Mouse (Mus musculus) limb, embryonic 13.5 days (tissue): ENCODE measurements around the gene Jmy. TPM values are rescaled to one million over a fixed set of nuclear protein-coding genes. Genes with fewer than 3 reads are reported as not detected.
"Not testable (repeated sequence)": the region's sequence is repeated elsewhere in the genome, so short reads cannot be mapped to it uniquely, and the experiment has no call there.

Experiments
- ATAC-seq: fragments of 200-750 bp; cut with Nextera tagmentation; 2 replicates; pipeline ENCODE4 v1.8.0; 2017; ENCODE audit warnings: low read depth, moderate number of reproducible peaks, moderate TSS enrichment; ENCODE audit not compliant: low FRiP score
- H3K27ac ChIP-seq: fragments of 300-500 bp; sonication (generic); 2 replicates; pipeline ENCODE4 v1.5.1; 2015; ENCODE audit warnings: inconsistent platforms, mild to moderate bottlenecking, moderate library complexity
- H3K27me3 ChIP-seq: fragments of 300-500 bp; sonication (generic); 2 replicates; pipeline ENCODE4 v1.6.1; 2015; ENCODE audit warnings: mild to moderate bottlenecking, inconsistent platforms
- H3K36me3 ChIP-seq: fragments of 300-500 bp; sonication (generic); 2 replicates; pipeline ENCODE4 v1.6.1; 2015; ENCODE audit warnings: inconsistent platforms, mild to moderate bottlenecking, moderate library complexity
- H3K4me1 ChIP-seq: fragments of 300-500 bp; sonication (generic); 2 replicates; pipeline ENCODE4 v1.6.1; 2015; ENCODE audit warnings: inconsistent platforms
- H3K4me2 ChIP-seq: fragments of 300-500 bp; sonication (generic); replicated peaks from 2 replicates; pipeline ENCODE4 v1.6.1; 2015; ENCODE audit warnings: inconsistent platforms, mild to moderate bottlenecking, moderate library complexity
- H3K4me3 ChIP-seq: fragments of 300-500 bp; sonication (generic); 2 replicates; pipeline ENCODE4 v1.5.1; 2015; ENCODE audit warnings: moderate library complexity, mild to moderate bottlenecking, inconsistent platforms
- H3K9ac ChIP-seq: fragments of 300-500 bp; sonication (generic); 2 replicates; pipeline ENCODE4 v1.6.1; 2015; ENCODE audit warnings: mild to moderate bottlenecking, inconsistent platforms
- H3K9me3 ChIP-seq: fragments of 300-500 bp; sonication (generic); 2 replicates; pipeline ENCODE4 v1.6.1; 2016; ENCODE audit warnings: inconsistent platforms
- WGBS: fragments of 180-500 bp; shearing (Covaris S2); methylation state at CpG from one replicate; pipeline ENCODE4 v1.1.7; 2015; 5-methylcytosine and 5-hydroxymethylcytosine counted together
- polyA plus RNA-seq: library from polyadenylated mRNA; unstranded; fragments of >200 nt; fragmentation: Nextera tagmentation; extraction: Ambion mirVana; gene quantifications from 2 replicates; pipeline ENCODE4 v1.2.1, GENCODE M21; 2015

The Jmy gene
- polyA plus RNA-seq = 4.1 and 4.7 TPM in 2 replicates

DNA sequence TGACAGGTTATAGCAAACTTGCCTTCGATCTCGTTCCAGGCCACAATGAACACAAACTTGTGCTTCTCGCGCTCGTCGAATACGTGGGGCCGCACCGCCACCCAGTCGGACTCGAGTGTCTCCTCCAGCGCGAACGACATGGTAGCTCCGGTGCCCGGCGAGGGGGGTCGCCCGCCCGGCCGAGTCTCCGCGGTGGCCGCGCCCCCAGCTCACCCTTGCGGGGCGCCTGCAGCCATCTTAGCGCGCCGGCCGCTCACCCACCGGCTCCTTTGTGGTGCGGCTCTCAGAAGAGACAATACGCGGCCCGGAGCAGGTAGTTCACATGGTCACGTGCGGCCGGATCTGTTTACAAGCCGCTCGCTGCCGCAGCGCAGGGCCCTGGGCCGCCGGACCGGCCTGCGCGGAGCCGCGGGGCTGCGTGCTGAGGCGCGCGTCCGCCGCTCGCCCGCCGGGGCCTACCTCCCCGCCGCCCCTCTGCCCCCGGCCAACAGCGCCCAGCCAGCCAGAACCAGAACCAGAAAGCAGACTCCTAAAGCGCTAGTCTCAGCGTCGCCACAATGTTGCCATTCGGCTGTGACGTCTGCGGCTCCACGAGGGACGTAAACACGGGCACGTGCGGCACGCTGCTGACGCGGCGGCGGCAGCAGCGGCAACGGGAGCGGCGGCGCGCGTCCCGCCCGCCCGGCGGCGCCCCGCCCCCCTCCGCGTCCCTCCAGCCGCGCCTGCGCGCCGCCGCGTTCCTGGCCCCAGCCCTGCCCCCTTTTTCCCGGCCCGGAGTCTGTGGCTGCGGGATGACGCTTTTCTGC is at the start of gene Jmy:
TSS of gene Jmy (minus strand) at position 642 of the 806 bp plus-strand sequence.
- Histone ChIP-seq H3K4me3 (peak within 1 kb of the TSS; percentile 98), H3K9ac (peak within 1 kb of the TSS; percentile 97), H3K9me3 (no peaks in the 10 kb centered on the region), H3K27ac (peak within 1 kb of the TSS; percentile 93), H3K4me2 (peak within 1 kb of the TSS; percentile 87), H3K36me3 (peaks cover 3% of the 10 kb centered on the region), H3K4me1 (peaks cover 23% of the 10 kb centered on the region), H3K27me3 (no peaks in the 10 kb centered on the region)
- WGBS = under 1% methylated on average over 100 of the region's 105 CpGs
- peak; percentile 90 for ATAC-seq

- Histone ChIP-seq H3K36me3 (no peaks in the 10 kb centered on the region), H3K9me3 (no peaks in the 10 kb centered on the region), H3K27me3 (no peaks in the 10 kb centered on the region), H3K4me1 (no peaks in the 10 kb centered on the region), H3K4me2 (no peak overlapping the region), H3K27ac (no peak overlapping the region), H3K4me3 (no peak overlapping the region), H3K9ac (no peak overlapping the region)
- WGBS = 63% methylated on average over 5 of the region's 5 CpGs
- ATAC-seq = no peak
Measured at GRCm38 (mm10) chr13:93547641-93548040, 48.0 kb upstream of the Jmy start.

- H3K36me3 ChIP-seq = no peaks in the 10 kb centered on the region
- H3K27me3 ChIP-seq = no peaks in the 10 kb centered on the region
- H3K4me1 ChIP-seq = no peaks in the 10 kb centered on the region
- H3K9ac ChIP-seq = no peak overlapping the region
- 31% methylated on average over 1 of the region's 1 CpGs for WGBS
- no peaks in the 10 kb centered on the region for H3K9me3 ChIP-seq
- no peak overlapping the region for H3K27ac ChIP-seq
- no peak for ATAC-seq
- H3K4me3 ChIP-seq = no peak overlapping the region
- no peak overlapping the region for H3K4me2 ChIP-seq
Measured at GRCm38 (mm10) chr13:93546011-93546410, 46.4 kb upstream of the Jmy start.

DNA sequence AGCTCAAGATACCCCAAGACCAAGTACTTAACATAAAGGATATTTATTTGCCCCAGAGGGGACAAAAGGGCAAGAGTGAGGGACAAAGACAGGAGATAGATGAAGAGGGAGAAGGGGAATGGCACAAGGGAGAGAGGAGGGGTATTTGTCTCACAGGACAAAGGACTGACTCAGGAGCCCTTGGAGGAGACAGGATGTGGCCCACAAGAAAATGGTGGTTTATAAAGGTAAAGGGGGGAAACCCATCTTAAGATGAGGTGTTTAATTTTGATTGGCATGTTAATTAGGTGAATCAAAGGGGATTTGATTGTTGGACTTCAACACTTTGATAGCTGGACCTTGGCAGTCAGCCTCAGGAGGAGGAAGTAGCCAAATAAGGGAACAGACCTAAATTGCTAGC is 44.7 kb upstream of the Jmy start:
- no peaks in the 10 kb centered on the region for H3K36me3 ChIP-seq
- no peak for ATAC-seq
- no peaks in the 10 kb centered on the region for H3K9me3 ChIP-seq
- H3K4me3 ChIP-seq = no peak overlapping the region
- no peak overlapping the region for H3K27ac ChIP-seq
- no peak overlapping the region for H3K9ac ChIP-seq
- H3K4me2 ChIP-seq = no peak overlapping the region
- no peaks in the 10 kb centered on the region for H3K4me1 ChIP-seq
- H3K27me3 ChIP-seq = no peaks in the 10 kb centered on the region

DNA sequence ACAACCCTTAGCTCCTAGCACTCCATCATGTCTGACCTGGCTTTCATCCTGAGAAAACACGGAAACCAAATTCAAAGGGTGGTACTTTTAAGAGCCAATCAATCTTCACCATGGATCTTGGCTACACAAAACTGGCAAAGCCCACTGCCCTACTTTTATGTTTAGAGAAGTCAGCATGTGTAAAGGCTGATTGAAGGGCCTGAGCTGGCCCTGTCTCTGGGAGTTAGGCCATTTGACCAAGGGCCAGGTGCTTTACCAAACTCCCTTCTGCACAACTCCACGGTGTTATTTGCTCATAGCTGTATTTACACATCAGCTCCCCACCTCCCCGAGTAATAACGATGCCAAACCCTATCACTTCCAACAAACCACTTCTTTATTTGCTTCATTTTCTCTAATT is 39.7 kb upstream of the Jmy start:
- Histone ChIP-seq H3K9me3 (no peaks in the 10 kb centered on the region), H3K27me3 (no peaks in the 10 kb centered on the region), H3K36me3 (no peaks in the 10 kb centered on the region), H3K27ac (no peak overlapping the region), H3K9ac (no peak overlapping the region), H3K4me3 (no peak overlapping the region), H3K4me1 (no peaks in the 10 kb centered on the region), H3K4me2 (no peak overlapping the region)
- no peak for ATAC-seq
- 72% methylated on average over 4 of the region's 4 CpGs for WGBS

- H3K9me3 ChIP-seq = no peaks in the 10 kb centered on the region
- peak overlapping the region; percentile 48; the same call in 1 of the 2 replicates for H3K27ac ChIP-seq
- no peaks in the 10 kb centered on the region for H3K27me3 ChIP-seq
- 22% methylated on average over 2 of the region's 2 CpGs for WGBS
- H3K4me2 ChIP-seq = no peak overlapping the region
- peaks cover 33% of the 10 kb centered on the region for H3K4me1 ChIP-seq
- H3K4me3 ChIP-seq = no peak overlapping the region
- no peak overlapping the region for H3K9ac ChIP-seq
- peak; percentile 74 for ATAC-seq
- H3K36me3 ChIP-seq = no peaks in the 10 kb centered on the region
Measured at GRCm38 (mm10) chr13:93518753-93519319, 19.2 kb upstream of the Jmy start.

GRCm38 (mm10) chr13:93517223-93517622 is 17.6 kb upstream of the Jmy start:
- no peak overlapping the region; the same call in 1 of the 2 replicates for H3K27ac ChIP-seq
- H3K9ac ChIP-seq = no peak overlapping the region
- H3K4me1 ChIP-seq = peaks cover 28% of the 10 kb centered on the region
- H3K9me3 ChIP-seq = no peaks in the 10 kb centered on the region
- H3K4me3 ChIP-seq = no peak overlapping the region
- H3K4me2 ChIP-seq = no peak overlapping the region
- H3K27me3 ChIP-seq = no peaks in the 10 kb centered on the region
- no peaks in the 10 kb centered on the region for H3K36me3 ChIP-seq
- ATAC-seq = peak; percentile 70

- Histone ChIP-seq H3K9me3 (no peaks in the 10 kb centered on the region), H3K36me3 (no peaks in the 10 kb centered on the region), H3K4me3 (no peak overlapping the region), H3K27ac (no peak overlapping the region), H3K4me2 (no peak overlapping the region), H3K9ac (no peak overlapping the region), H3K27me3 (no peaks in the 10 kb centered on the region), H3K4me1 (peaks cover 28% of the 10 kb centered on the region)
- WGBS = 87% methylated on average over 10 of the region's 10 CpGs
- ATAC-seq = no peak
Measured at GRCm38 (mm10) chr13:93514000-93514795, 14.6 kb upstream of the Jmy start.

- H3K36me3 ChIP-seq = no peaks in the 10 kb centered on the region
- no peak for ATAC-seq
- H3K4me1 ChIP-seq = 0 out of 2 replicates have a peak, but pooled peaks cover 4% of the 10 kb centered on the region
- H3K9me3 ChIP-seq = no peaks in the 10 kb centered on the region
- no peak overlapping the region for H3K9ac ChIP-seq
- H3K4me2 ChIP-seq = no peak overlapping the region
- H3K4me3 ChIP-seq = no peak overlapping the region
- 71% methylated on average over 16 of the region's 16 CpGs for WGBS
- H3K27ac ChIP-seq = no peak overlapping the region
- no peaks in the 10 kb centered on the region for H3K27me3 ChIP-seq
Measured at GRCm38 (mm10) chr13:93510447-93511180, 11.0 kb upstream of the Jmy start.

DNA sequence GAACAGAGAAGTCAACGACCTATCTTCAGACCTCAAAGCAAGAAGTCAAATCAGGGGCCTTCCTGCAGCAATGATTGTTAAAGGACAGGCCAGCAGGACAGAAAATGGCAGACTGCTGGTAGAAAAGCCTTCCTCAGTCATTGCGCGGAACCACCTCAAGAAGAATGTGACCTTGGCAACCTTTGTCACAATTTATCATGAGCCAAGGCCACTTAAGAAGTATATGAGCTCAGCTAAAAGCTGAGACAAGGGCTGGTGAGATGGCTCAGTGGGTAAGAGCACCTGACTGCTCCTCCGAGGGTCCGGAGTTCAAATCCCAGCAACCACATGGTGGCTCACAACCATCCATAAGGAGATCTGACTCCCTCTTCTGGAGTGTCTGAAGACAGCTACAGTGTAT is 7.3 kb upstream of the Jmy start:
- not testable (repeated sequence) for H3K4me2 ChIP-seq, H3K4me3 ChIP-seq, H3K4me1 ChIP-seq, H3K27ac ChIP-seq, ATAC-seq, H3K27me3 ChIP-seq, H3K36me3 ChIP-seq, H3K9ac ChIP-seq, H3K9me3 ChIP-seq
- 80% methylated on average over 5 of the region's 5 CpGs for WGBS

DNA sequence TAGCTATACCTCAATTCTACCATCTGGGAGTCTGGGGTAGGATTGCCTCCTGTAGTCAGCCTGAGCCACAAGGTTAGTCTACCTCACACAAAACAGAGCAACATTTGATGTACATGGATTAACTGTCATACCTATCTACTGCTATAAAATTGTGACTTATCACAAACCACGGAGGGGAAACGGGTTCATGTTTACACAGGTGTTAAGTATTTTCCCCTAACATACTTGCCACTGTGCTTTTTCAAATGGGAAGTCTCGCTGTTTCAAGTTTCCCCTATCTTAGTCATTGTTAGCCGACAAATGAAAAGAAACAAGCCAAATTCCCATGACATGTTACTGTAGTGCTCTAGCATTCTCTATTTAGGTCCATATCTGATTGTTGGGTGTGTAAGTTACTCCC is 2.1 kb upstream of the Jmy start:
- WGBS = 67% methylated on average over 4 of the region's 4 CpGs
- no peak overlapping the region for H3K4me3 ChIP-seq
- H3K9ac ChIP-seq = no peak overlapping the region
- no peaks in the 10 kb centered on the region for H3K36me3 ChIP-seq
- H3K27me3 ChIP-seq = no peaks in the 10 kb centered on the region
- peaks cover 15% of the 10 kb centered on the region for H3K4me1 ChIP-seq
- H3K9me3 ChIP-seq = no peaks in the 10 kb centered on the region
- no peak for ATAC-seq
- H3K27ac ChIP-seq = no peak overlapping the region
- H3K4me2 ChIP-seq = no peak overlapping the region
